Mouse (Mus musculus) forebrain, embryonic 16.5 days (tissue): ENCODE measurements around the gene Mcu. TPM values are rescaled to one million over a fixed set of nuclear protein-coding genes. Genes with fewer than 3 reads are reported as not detected.

Source experiments
- ATAC-seq: fragments of 200-750 bp; cut with Nextera tagmentation; 2 replicates; pipeline ENCODE4 v1.8.0; 2017; ENCODE audit warnings: mild to moderate bottlenecking, moderate library complexity
- H3K27ac ChIP-seq: fragments of 300-500 bp; sonication (generic); 2 replicates; pipeline ENCODE4 v1.5.1; 2014; ENCODE audit warnings: low read length, control low read depth
- H3K27me3 ChIP-seq: fragments of 300-500 bp; sonication (generic); replicated peaks from 2 replicates; pipeline ENCODE4 v1.6.1; 2014; ENCODE audit warnings: low read length; ENCODE audit not compliant: control insufficient read depth, insufficient read depth
- H3K36me3 ChIP-seq: fragments of 300-500 bp; sonication (generic); 2 replicates; pipeline ENCODE4 v1.6.1; 2014; ENCODE audit not compliant: control insufficient read depth, insufficient read depth
- H3K4me1 ChIP-seq: fragments of 300-500 bp; sonication (generic); replicated peaks from 2 replicates; pipeline ENCODE4 v1.6.1; 2014; ENCODE audit warnings: low read length; ENCODE audit not compliant: control insufficient read depth, insufficient read depth
- H3K4me2 ChIP-seq: fragments of 300-500 bp; sonication (generic); 2 replicates; pipeline ENCODE4 v1.6.1; 2014; ENCODE audit warnings: mild to moderate bottlenecking, low read length, control low read depth
- H3K4me3 ChIP-seq: fragments of 300-500 bp; sonication (generic); replicated peaks from 2 replicates; pipeline ENCODE4 v1.5.1; 2014; ENCODE audit warnings: mild to moderate bottlenecking, low read length, control low read depth
- H3K9ac ChIP-seq: fragments of 300-500 bp; sonication (generic); replicated peaks from 2 replicates; pipeline ENCODE4 v1.6.1; 2014; ENCODE audit warnings: low read depth, low read length, control low read depth
- H3K9me3 ChIP-seq: fragments of 300-500 bp; sonication (generic); 2 replicates; pipeline ENCODE4 v1.6.1; 2016; ENCODE audit warnings: low read length; ENCODE audit not compliant: control insufficient read depth
- WGBS: fragments of 180-500 bp; shearing (Covaris S2); extraction: QIAGEN DNeasy Blood & Tissue Kit; methylation state at CpG from one replicate; pipeline ENCODE4 v1.1.7; 2014; 5-methylcytosine and 5-hydroxymethylcytosine counted together
- polyA plus RNA-seq: library from polyadenylated mRNA; unstranded; fragments of >200 nt; fragmentation: Nextera tagmentation; extraction: Ambion mirVana; gene quantifications from 2 replicates; pipeline ENCODE4 v1.2.1, GENCODE M21; 2015

Mcu gene
- polyA plus RNA-seq, 1 experiment from 2014 or later, result 27.3 TPM

- Histone ChIP-seq H3K9ac (no peak overlapping the region), H3K27me3 (no peaks in the 10 kb centered on the region)
- WGBS, result 96% methylated on average over 18 of the region's 18 CpGs
Measured at GRCm38 (mm10) chr10:59435746-59436145, 180.7 kb downstream of the Mcu start.

GRCm38 (mm10) chr10:59430701-59431218 is 185.7 kb downstream of the Mcu start:
- Histone ChIP-seq H3K9me3 (no peaks in the 10 kb centered on the region), H3K4me3 (no peak overlapping the region), H3K4me2 (no peak overlapping the region), H3K36me3 (no peaks in the 10 kb centered on the region), H3K9ac (no peak overlapping the region), H3K27ac (no peak overlapping the region), H3K4me1 (no peaks in the 10 kb centered on the region), H3K27me3 (no peaks in the 10 kb centered on the region)
- 76% methylated on average over 6 of the region's 6 CpGs for WGBS
- ATAC-seq, result no peak

More at GRCm38 (mm10) chr10:59435746-59436145, 180.7 kb downstream of the Mcu start:
- H3K27ac ChIP-seq, result no peak overlapping the region
- H3K4me1 ChIP-seq, result no peaks in the 10 kb centered on the region
- no peak overlapping the region for H3K4me2 ChIP-seq
- H3K4me3 ChIP-seq, result no peak overlapping the region
- no peaks in the 10 kb centered on the region for H3K9me3 ChIP-seq
- ATAC-seq, result no peak
- no peaks in the 10 kb centered on the region for H3K36me3 ChIP-seq

GRCm38 (mm10) chr10:59429448-59430135 is 186.9 kb downstream of the Mcu start:
- H3K4me3 ChIP-seq, result no peak overlapping the region
- no peaks in the 10 kb centered on the region for H3K4me1 ChIP-seq
- no peaks in the 10 kb centered on the region for H3K9me3 ChIP-seq
- H3K9ac ChIP-seq, result no peak overlapping the region
- H3K27me3 ChIP-seq, result no peaks in the 10 kb centered on the region
- WGBS, result 79% methylated on average over 16 of the region's 16 CpGs
- no peaks in the 10 kb centered on the region for H3K36me3 ChIP-seq
- no peak overlapping the region for H3K4me2 ChIP-seq
- no peak for ATAC-seq
- no peak overlapping the region for H3K27ac ChIP-seq

GRCm38 (mm10) chr10:59426371-59426770 is 190.1 kb downstream of the Mcu start:
- Histone ChIP-seq H3K9ac (no peak overlapping the region), H3K4me2 (no peak overlapping the region), H3K27ac (no peak overlapping the region), H3K4me1 (no peaks in the 10 kb centered on the region), H3K4me3 (no peak overlapping the region), H3K36me3 (no peaks in the 10 kb centered on the region), H3K9me3 (no peaks in the 10 kb centered on the region), H3K27me3 (no peaks in the 10 kb centered on the region)
- 96% methylated on average over 4 of the region's 4 CpGs for WGBS
- no peak for ATAC-seq

GRCm38 (mm10) chr10:59425369-59425768 is 191.1 kb downstream of the Mcu start:
- WGBS, result 81% methylated on average over 7 of the region's 7 CpGs
- Histone ChIP-seq H3K4me3 (no peak overlapping the region), H3K27ac (no peak overlapping the region), H3K9me3 (no peaks in the 10 kb centered on the region), H3K4me2 (no peak overlapping the region), H3K27me3 (no peaks in the 10 kb centered on the region), H3K36me3 (no peaks in the 10 kb centered on the region), H3K9ac (no peak overlapping the region), H3K4me1 (no peaks in the 10 kb centered on the region)
- ATAC-seq, result no peak

DNA sequence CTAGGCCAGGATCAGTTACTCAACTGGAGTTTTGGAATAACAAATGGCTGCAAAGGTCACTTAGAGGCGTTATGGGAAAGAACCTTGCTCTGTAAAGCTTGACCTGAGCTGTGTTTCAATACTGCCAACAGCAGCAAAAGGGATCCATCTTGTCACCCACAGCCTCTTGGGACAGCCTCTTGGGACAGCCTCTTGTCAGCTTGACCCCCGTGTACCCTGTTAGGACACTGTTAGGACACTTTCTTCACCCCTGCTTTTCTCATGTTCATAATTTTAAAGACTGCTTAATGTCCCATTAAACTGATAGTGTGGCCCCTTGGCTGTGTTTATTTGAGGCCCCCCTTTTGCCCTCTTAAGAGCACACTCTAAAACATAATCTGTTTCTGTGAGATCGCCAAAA is 192.0 kb downstream of the Mcu start:
- WGBS, result 79% methylated on average over 3 of the region's 3 CpGs
- H3K4me2 ChIP-seq, result no peak overlapping the region

DNA sequence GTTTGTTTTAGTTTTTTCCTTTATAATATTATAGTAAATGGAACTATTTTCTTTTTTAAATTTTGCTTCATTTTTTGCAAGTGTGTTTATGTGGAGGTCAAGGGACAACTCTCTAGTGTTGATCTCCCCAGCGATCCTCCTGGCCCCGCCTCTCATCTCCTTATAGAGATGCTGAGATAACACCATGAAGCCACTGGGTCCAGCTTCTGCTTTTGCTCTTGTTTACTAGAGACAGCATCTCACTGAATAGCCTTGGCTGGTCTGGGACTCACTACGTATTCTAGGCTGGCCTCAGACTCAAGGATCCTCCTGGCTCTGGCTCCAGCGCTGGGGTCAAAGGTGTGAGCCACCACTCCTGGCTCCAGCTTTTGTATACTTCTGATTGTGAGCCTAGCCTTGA is 197.0 kb downstream of the Mcu start:
- Histone ChIP-seq H3K4me2 (no peak overlapping the region), H3K9ac (no peak overlapping the region), H3K4me1 (no peaks in the 10 kb centered on the region), H3K9me3 (no peaks in the 10 kb centered on the region), H3K27me3 (no peaks in the 10 kb centered on the region), H3K36me3 (no peaks in the 10 kb centered on the region), H3K4me3 (no peak overlapping the region), H3K27ac (no peak overlapping the region)
- ATAC-seq, result no peak
- WGBS, result 91% methylated on average over 4 of the region's 4 CpGs

More for the DNA sequence above, 192.0 kb downstream of the Mcu start:
- Histone ChIP-seq H3K27ac (no peak overlapping the region), H3K27me3 (no peaks in the 10 kb centered on the region), H3K9me3 (no peaks in the 10 kb centered on the region), H3K36me3 (no peaks in the 10 kb centered on the region), H3K4me1 (no peaks in the 10 kb centered on the region), H3K9ac (no peak overlapping the region), H3K4me3 (no peak overlapping the region)
- ATAC-seq, result no peak

- H3K4me3 ChIP-seq, result no peak overlapping the region
- H3K4me1 ChIP-seq, result no peaks in the 10 kb centered on the region
- no peak overlapping the region for H3K4me2 ChIP-seq
- 91% methylated on average over 3 of the region's 3 CpGs for WGBS
- no peaks in the 10 kb centered on the region for H3K36me3 ChIP-seq
- no peaks in the 10 kb centered on the region for H3K27me3 ChIP-seq
- no peak overlapping the region for H3K9ac ChIP-seq
- no peak overlapping the region for H3K27ac ChIP-seq
- no peak for ATAC-seq
- H3K9me3 ChIP-seq, result no peaks in the 10 kb centered on the region
Measured at GRCm38 (mm10) chr10:59416623-59417022, 199.9 kb downstream of the Mcu start.

GRCm38 (mm10) chr10:59413711-59414110 is 202.8 kb downstream of the Mcu start:
- Histone ChIP-seq H3K9me3 (no peaks in the 10 kb centered on the region), H3K27ac (no peak overlapping the region), H3K9ac (no peak overlapping the region), H3K4me3 (no peak overlapping the region), H3K4me2 (no peak overlapping the region), H3K27me3 (no peaks in the 10 kb centered on the region), H3K36me3 (no peaks in the 10 kb centered on the region), H3K4me1 (no peaks in the 10 kb centered on the region)
- WGBS, result 90% methylated on average over 4 of the region's 4 CpGs
- no peak for ATAC-seq
